Mouse (Mus musculus): Measurements from ENCODE around the gene Irak2.

The Irak2 gene

DNA sequence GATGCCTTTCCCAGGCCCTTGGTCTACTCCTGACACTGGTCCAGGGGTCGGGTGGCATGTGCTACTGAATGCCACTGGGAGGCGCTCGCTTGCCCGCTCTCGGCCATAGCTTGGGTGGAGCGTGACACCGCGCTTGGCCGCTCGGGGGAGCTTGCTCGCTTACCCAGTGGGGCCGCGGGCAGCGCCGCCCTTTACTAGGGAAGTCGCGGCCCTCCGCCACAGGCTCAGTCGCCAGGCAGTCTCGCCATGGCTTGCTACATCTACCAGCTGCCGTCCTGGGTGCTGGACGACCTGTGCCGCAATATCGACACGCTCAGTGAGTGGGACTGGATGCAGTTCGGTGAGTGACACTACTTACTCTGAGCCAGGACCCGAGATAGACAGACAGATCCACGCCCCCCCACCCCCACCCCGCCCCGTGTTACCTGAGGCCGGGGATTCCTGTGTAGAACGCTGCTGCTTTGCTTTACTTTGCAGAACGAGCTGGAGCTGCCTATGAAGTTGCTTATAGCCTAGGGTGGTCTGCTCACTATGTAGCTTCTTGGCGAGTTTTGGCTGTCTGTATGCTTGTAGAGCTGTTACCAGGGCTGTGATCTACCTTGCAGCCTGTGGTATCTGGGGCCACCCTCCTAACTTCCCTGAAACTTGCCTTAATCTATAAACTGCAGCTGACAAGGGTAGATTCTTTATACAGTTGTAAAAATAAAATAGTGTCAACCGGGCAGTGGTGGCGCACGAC is at the start of gene Irak2:
Gene Irak2, plus strand, starts transcription at position 166 of the 739 bp plus-strand sequence.
- in situ Hi-C loops (cut with MboI; ENCODE audit: low pct_unique_long_range_greater_than_20kb in 1 of 2, low sequenced_read_pairs in 2 of 2, unreplicated experiment in 1 of 2), result loop anchor here in 1 of 2 experiments (5.0 kb wide), 1 partner anchor 34 kb away; no protein-coding TSS in a partner anchor

- in situ Hi-C loops (cut with MboI; ENCODE audit: low pct_unique_long_range_greater_than_20kb in 1 of 2, low sequenced_read_pairs in 2 of 2, unreplicated experiment in 1 of 2), result no loop called here
Observed at GRCm38 (mm10) chr6:113592637-113593036, 45.6 kb upstream of the Irak2 start.

DNA sequence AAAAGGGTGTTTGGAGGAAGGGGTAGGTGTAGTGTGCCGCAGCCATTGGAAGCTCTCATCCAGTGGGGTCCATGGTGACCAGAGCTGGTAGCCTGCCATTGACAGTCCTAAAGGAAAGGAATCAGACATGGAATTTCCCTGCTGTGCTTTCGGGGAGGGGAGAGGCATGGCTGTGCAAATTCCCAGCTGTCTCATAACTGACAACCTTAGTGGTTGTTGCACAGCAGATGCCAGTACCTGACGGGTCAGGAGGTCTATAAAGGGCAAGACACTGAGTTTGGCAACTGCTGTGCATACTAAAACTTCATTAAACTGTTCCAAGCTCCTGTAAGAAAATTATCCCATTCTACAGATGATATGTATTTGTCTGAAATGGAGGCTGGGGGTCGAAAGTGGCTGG is 40.3 kb upstream of the Irak2 start:
- in situ Hi-C loops (cut with MboI; ENCODE audit: low pct_unique_long_range_greater_than_20kb in 1 of 2, low sequenced_read_pairs in 2 of 2, unreplicated experiment in 1 of 2), result no loop called here

DNA sequence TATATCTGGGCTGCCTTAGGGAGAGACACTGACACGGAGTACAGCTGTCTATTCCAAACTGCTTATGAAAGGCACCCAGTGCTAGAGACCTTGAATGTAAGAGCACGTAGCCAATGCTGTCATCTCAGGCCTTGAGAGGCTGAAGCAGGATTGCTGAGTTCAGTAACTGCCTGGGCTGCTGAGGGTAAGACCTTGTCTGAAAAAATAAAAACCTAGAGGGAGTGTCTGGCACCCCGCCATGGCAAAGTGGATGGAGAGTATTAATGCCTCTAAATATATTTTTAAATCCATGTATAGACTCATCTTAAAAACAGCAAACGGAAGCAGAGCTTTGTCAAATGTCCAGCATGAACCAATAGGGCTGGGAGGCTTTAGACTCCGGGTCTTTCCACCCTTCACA is 38.4 kb upstream of the Irak2 start:
- in situ Hi-C loops (cut with MboI; ENCODE audit: low pct_unique_long_range_greater_than_20kb in 1 of 2, low sequenced_read_pairs in 2 of 2, unreplicated experiment in 1 of 2), result no loop called here

DNA sequence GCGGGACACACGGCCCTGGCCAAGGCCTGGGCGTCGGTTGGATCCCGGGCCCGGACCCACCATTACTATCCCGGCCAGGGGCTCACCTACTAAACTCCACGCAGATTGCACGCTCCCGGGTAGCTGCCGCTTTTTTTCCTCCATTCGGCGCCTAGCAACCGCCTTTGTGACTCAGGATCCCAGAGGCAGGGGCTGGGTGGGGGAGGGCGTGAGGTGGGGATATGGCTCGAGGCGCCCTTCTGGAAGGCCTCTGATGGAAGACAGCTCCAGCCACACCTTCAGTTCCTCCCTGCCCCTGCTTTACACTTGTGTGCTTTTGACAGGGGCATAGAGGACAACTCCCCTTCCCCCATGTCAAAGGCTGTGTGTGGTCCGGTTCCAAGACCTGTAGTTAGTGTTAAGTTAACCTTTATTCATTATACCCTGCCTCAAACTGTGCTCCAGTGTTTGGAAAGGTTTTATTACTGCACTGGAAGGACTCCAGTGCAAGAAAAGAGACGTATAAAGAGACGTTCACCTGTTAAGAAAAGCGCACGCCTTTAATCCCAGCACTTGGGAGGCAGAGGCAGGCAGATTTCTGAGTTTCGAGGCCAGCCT is 37.6 kb upstream of the Irak2 start, which contains the start of gene Fancd2os:
Gene Fancd2os, minus strand, starts transcription at position 173 of the 597 bp plus-strand sequence.
- in situ Hi-C loops (cut with MboI; ENCODE audit: low pct_unique_long_range_greater_than_20kb in 1 of 2, low sequenced_read_pairs in 2 of 2, unreplicated experiment in 1 of 2), result no loop called here

DNA sequence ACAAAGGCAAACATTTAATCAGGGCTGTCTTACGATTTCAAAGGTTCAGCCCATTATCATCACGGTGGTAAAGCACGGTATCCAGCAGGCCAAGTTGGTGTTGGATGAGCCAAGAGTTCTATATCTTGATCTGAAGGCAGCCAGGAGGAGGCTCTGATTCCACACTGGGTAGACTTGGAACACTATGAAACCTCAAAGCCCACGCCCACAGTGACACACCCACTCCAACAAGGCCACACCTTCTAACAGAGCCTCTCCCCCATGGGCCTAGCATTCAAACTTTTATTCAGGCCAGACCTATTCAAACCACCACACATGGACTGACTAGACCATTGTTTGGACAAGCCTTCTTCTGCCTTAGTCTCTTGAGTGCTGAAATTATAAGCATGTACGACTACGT is 35.4 kb upstream of the Irak2 start:
- in situ Hi-C loops (cut with MboI; ENCODE audit: low pct_unique_long_range_greater_than_20kb in 1 of 2, low sequenced_read_pairs in 2 of 2, unreplicated experiment in 1 of 2), result no loop called here

DNA sequence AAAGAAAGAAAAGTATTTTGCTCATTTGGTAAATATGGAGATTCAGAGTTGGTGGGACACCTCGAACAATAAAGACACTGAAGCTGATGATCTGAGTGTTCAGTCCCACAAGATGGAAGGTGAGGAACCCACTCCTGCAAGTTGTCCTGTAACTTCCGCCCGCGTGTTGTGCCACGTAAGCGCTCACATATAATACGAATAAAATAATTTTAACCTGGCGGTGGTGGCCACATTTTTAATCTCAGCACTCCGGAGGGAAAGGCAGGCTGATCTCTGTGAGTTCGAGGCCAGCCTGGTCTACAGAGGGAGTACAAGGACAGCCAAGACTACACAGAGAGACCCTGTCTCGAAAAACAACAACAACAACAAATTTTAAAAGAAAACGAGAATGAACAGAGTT is 34.3 kb upstream of the Irak2 start:
- in situ Hi-C loops (cut with MboI; ENCODE audit: low pct_unique_long_range_greater_than_20kb in 1 of 2, low sequenced_read_pairs in 2 of 2, unreplicated experiment in 1 of 2), result no loop called here

GRCm38 (mm10) chr6:113604432-113605223 is 33.6 kb upstream of the Irak2 start, which contains the start of gene Brk1:
Brk1 (plus strand) TSS chr6:113604772.
- in situ Hi-C loops (cut with MboI; ENCODE audit: low pct_unique_long_range_greater_than_20kb in 1 of 2, low sequenced_read_pairs in 2 of 2, unreplicated experiment in 1 of 2), result no loop called here

DNA sequence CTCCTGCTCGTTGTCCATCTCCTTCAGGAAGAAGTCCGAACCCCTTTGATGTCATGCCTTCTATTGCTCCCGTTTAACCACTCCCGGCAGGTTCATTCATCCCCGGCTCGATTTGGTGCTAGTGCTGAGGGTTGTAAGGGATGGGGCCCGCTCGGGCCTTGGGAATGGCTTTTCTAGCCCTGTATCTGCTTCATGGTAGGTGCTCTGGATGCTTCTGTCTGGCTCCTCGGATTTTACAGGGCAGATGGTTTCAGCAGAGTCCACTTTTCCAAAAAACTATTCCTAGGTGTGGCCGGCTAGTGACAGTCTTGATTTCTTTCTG is 33.1 kb upstream of the Irak2 start:
- in situ Hi-C loops (cut with MboI; ENCODE audit: low pct_unique_long_range_greater_than_20kb in 1 of 2, low sequenced_read_pairs in 2 of 2, unreplicated experiment in 1 of 2), result no loop called here

DNA sequence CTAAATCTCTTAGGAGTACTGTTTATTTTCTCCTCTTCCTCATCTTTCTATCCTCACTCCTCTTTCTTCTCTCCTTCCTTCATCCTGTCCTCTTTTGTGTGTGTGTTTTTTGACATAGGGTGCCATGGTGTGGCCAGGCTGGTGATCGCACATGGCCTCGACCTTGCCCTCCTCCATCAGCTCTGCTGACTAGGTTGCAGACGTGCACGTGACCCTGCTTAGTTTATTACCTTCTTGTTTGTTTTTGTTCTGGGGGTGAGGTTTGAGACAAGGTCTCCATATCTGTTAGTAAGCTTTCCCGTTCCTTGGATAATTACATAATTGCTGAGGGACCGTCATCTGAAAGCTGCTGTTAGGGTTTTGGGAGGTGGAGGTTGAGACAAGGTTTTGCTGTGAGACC is 29.4 kb upstream of the Irak2 start:
- in situ Hi-C loops (cut with MboI; ENCODE audit: low pct_unique_long_range_greater_than_20kb in 1 of 2, low sequenced_read_pairs in 2 of 2, unreplicated experiment in 1 of 2), result no loop called here

DNA sequence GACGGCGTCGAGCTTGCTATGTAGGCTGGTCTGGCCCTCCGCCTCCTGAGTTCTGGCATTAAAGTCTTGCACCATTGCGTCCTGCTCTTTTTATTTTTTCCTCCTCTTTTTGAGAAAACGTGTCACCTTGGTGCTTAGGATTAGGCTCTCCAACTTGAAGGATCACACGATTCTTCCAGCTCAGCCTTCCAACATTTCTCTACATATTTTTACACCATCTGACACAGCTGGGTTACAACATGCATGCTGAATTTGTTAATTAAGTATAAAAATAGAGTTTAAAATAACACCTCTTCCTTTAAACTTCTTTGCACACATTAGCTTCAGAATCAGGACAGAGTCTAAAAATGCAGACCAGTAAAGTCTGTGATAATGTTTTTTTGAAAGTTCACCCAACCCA is 29.0 kb upstream of the Irak2 start:
- in situ Hi-C loops (cut with MboI; ENCODE audit: low pct_unique_long_range_greater_than_20kb in 1 of 2, low sequenced_read_pairs in 2 of 2, unreplicated experiment in 1 of 2), result no loop called here

DNA sequence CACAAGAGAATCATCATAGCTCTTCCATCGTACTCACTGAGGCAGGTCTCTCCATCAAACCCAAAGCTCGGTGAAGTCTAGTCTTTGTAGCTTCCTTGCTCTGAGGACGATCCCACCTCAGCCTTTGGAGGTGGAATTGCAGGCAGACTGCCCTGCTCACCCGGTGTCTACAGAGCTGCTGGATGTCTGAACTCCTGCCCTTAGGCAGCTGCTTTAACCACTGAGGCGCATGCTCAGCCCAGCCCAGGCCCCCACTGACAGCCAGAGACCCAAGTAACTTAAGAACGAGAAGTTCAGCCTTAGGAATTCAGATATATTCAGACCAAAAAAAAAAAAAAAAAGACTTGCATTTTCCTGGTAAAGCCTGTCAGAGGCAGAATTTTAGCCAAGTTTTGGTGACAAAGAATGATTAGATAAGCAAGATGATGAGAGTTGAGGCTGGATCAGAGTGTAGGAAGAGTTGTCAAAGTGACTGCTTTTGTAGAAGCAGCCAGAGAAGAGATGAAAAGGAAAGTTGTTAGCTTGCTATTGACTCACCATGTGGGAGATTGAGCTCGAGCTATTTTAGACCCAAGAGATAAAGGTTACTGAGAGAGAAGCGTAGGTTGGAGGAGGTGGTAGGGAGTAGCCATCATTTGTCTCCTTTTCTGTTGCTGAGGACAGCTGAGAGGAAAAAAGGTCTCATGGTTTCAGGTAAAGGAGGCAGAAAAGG is 25.9 kb upstream of the Irak2 start:
- in situ Hi-C loops (cut with MboI; ENCODE audit: low pct_unique_long_range_greater_than_20kb in 1 of 2, low sequenced_read_pairs in 2 of 2, unreplicated experiment in 1 of 2), result no loop called here

DNA sequence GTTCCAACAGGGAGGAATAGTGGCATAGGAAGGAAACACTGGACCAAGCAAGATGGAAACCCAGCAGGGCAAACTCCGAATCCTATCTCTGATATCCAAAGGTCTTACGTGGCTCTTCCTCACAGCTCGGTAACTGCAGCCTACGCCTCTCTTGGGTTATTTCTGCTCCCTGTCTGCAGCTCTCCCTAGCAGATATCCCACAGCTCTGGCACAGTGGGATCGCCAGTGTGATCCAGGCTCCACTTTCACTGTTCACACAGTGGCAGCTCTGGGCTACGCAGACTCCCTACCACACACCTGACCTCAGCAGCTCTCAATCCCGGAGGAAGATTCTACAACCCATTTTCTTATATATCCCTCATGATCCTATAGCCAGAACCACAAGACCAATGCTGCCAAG is 24.1 kb upstream of the Irak2 start:
- in situ Hi-C loops (cut with MboI; ENCODE audit: low pct_unique_long_range_greater_than_20kb in 1 of 2, low sequenced_read_pairs in 2 of 2, unreplicated experiment in 1 of 2), result no loop called here

GRCm38 (mm10) chr6:113614997-113615396 is 23.3 kb upstream of the Irak2 start:
- in situ Hi-C loops (cut with MboI; ENCODE audit: low pct_unique_long_range_greater_than_20kb in 1 of 2, low sequenced_read_pairs in 2 of 2, unreplicated experiment in 1 of 2), result no loop called here

DNA sequence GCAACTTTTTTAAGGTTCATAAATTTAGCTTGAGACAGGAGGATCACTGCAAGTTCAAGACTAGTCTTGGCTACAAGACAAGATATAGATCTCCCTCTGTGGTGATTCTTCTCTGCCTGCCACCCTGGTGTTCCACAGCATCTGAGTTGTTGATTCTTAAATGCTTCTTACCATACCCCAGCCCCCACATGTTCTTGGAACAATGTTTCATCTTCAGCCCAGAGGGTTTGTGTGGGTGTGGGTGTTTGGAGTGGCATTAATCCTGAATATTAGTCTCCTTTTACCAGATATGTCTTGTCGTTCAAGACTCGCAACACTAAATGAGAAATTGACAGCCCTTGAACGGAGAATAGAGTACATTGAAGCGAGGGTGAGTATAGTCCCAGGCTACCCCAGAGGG is 22.8 kb upstream of the Irak2 start:
- in situ Hi-C loops (cut with MboI; ENCODE audit: low pct_unique_long_range_greater_than_20kb in 1 of 2, low sequenced_read_pairs in 2 of 2, unreplicated experiment in 1 of 2), result no loop called here

DNA sequence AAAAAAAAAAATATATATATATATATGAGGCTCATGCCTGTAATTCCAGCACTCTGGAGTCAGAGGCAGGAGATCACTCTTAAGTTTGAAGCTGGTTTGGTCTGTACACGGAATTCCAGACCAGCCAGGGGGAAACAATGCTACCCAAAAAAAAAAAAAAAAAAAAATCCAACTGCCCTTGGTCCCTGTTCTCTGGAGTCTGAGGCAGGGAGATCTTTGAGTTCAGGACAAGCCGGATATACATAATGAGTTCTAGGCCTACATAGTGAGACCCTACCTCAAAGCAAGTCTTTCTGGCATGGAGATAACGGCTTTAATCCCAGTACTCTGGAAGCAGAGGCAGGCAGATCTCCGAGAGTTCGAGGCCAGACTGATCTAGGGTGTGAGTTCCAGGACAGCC is 14.9 kb upstream of the Irak2 start:
- in situ Hi-C loops (cut with MboI; ENCODE audit: low pct_unique_long_range_greater_than_20kb in 1 of 2, low sequenced_read_pairs in 2 of 2, unreplicated experiment in 1 of 2), result no loop called here

GRCm38 (mm10) chr6:113623941-113624751 is 14.1 kb upstream of the Irak2 start, which contains the start of gene Vhl:
Vhl (plus strand) TSS chr6:113623959.
- in situ Hi-C loops (cut with MboI; ENCODE audit: low pct_unique_long_range_greater_than_20kb in 1 of 2, low sequenced_read_pairs in 2 of 2, unreplicated experiment in 1 of 2), result no loop called here

Data from mouse embryonic stem cell (cell line).